Mouse (Mus musculus): ENCODE data around the gene Preb. TPM values are rescaled to one million over a fixed set of nuclear protein-coding genes. Genes with fewer than 3 reads are reported as not detected.

Gene Preb
- 226 TPM for polyA plus RNA-seq (2021)

GRCm38 (mm10) chr5:30959966-30960501 lies at the start of gene Preb:
TSS of gene Preb (minus strand) at chr5:30960361.
- in situ Hi-C loops (cut with MboI; ENCODE audit: low pct_unique_long_range_greater_than_20kb): no loop called here

GRCm38 (mm10) chr5:31004184-31004583 lies 44.0 kb upstream of the Preb start:
- DNase-seq (ENCODE audit: low read depth, low spot score): peak; percentile 44
- peak; percentile 96 for TF ChIP-seq CTCF (IDR thresholded peaks at IDR 0.05)
- peak; percentile 14 for ATAC-seq
- ChIA-PET POLR2A (interaction anchor here (0.5 to 1.0 kb wide), 3 partner anchors 23 to 115 kb away, joined by 3 to 5 read pairs (median 5); partner anchors contain the start of genes Atraid and Slc5a6), CTCF (interaction anchor here (0.7 to 3.5 kb wide), 25 partner anchors 8 to 86 kb away, joined by 3 to 26 read pairs (median 5); partner anchors contain the start of genes Atraid, Cgref1, Khk and Slc5a6)
- in situ Hi-C loops (cut with MboI; ENCODE audit: low pct_unique_long_range_greater_than_20kb): loop anchor here (5.0 to 10.0 kb wide), 3 partner anchors 72 to 299 kb away; partner anchors contain the start of gene Mapre3
- no peaks in the 10 kb centered on the region for H3K27me3 ChIP-seq

More at GRCm38 (mm10) chr5:30959966-30960501, at the start of gene Preb:
- CTCF ChIA-PET: interaction anchor here (1.1 to 2.7 kb wide), 7 partner anchors 10 to 166 kb away, joined by 3 to 10 read pairs (median 6); partner anchors contain the start of gene Khk
- no peaks in the 10 kb centered on the region for H3K27me3 ChIP-seq
- TF ChIP-seq CTCF (IDR thresholded peaks at IDR 0.05): no peak
- peak; percentile 29 for ATAC-seq
- POLR2A ChIA-PET: interaction anchor here (1.0 to 2.9 kb wide), 10 partner anchors 11 to 88 kb away, joined by 3 to 28 read pairs (median 4); partner anchors contain the start of genes Atraid, Khk and Slc5a6
- peak; percentile 87 for DNase-seq (ENCODE audit: low read depth, low spot score)

- in situ Hi-C loops (cut with MboI; ENCODE audit: low pct_unique_long_range_greater_than_20kb): loop anchor here (5.0 to 10.0 kb wide), 3 partner anchors 69 to 297 kb away; partner anchors contain the start of gene Mapre3
- DNase-seq (ENCODE audit: low read depth, low spot score) (no peak), ATAC-seq (no peak)
- ChIA-PET CTCF (interaction anchor here (0.6 to 3.3 kb wide), 6 partner anchors 19 to 80 kb away, joined by 3 to 20 read pairs (median 4); partner anchors contain the start of gene Khk), POLR2A (interaction anchor here (0.6 to 2.3 kb wide), 3 partner anchors 42 to 89 kb away, joined by 3 to 7 read pairs (median 4); no protein-coding TSS in a partner anchor)
- peak; percentile 51 for TF ChIP-seq CTCF (IDR thresholded peaks at IDR 0.05)
- H3K27me3 ChIP-seq: no peaks in the 10 kb centered on the region
Measured at GRCm38 (mm10) chr5:31001560-31001959, 41.4 kb upstream of the Preb start.

GRCm38 (mm10) chr5:31000993-31001392 lies 40.8 kb upstream of the Preb start:
- no peak for DNase-seq (ENCODE audit: low read depth, low spot score)
- CTCF ChIA-PET: interaction anchor here (1.0 to 3.3 kb wide), 7 partner anchors 11 to 80 kb away, joined by 3 to 20 read pairs (median 4); partner anchors contain the start of gene Khk
- in situ Hi-C loops (cut with MboI; ENCODE audit: low pct_unique_long_range_greater_than_20kb): loop anchor here (5.0 to 10.0 kb wide), 3 partner anchors 69 to 296 kb away; partner anchors contain the start of gene Mapre3
- no peaks in the 10 kb centered on the region for H3K27me3 ChIP-seq
- no peak for ATAC-seq
- POLR2A ChIA-PET: interaction anchor here (0.6 to 2.3 kb wide), 6 partner anchors 13 to 88 kb away, joined by 3 to 7 read pairs (median 4); partner anchors contain the start of gene Preb
- no peak for TF ChIP-seq CTCF (IDR thresholded peaks at IDR 0.05)

GRCm38 (mm10) chr5:31000122-31000521 lies 40.0 kb upstream of the Preb start:
- ATAC-seq (peak; percentile 88), DNase-seq (ENCODE audit: low read depth, low spot score) (peak; percentile 93)
- POLR2A ChIA-PET: interaction anchor here (0.6 to 2.3 kb wide), 9 partner anchors 14 to 113 kb away, joined by 3 to 7 read pairs (median 3); partner anchors contain the start of gene Preb
- in situ Hi-C loops (cut with MboI; ENCODE audit: low pct_unique_long_range_greater_than_20kb): loop anchor here (5.0 to 10.0 kb wide), 3 partner anchors 68 to 295 kb away; partner anchors contain the start of gene Mapre3
- CTCF ChIA-PET: interaction anchor here (0.9 to 3.3 kb wide), 12 partner anchors 10 to 85 kb away, joined by 3 to 20 read pairs (median 4); no protein-coding TSS in a partner anchor
- no peak for TF ChIP-seq CTCF (IDR thresholded peaks at IDR 0.05)
- H3K27me3 ChIP-seq: no peaks in the 10 kb centered on the region

- ATAC-seq (no peak), DNase-seq (ENCODE audit: low read depth, low spot score) (no peak)
- POLR2A ChIA-PET: interaction anchor here (0.6 to 2.3 kb wide), 9 partner anchors 10 to 112 kb away, joined by 3 to 7 read pairs (median 4); no protein-coding TSS in a partner anchor
- in situ Hi-C loops (cut with MboI; ENCODE audit: low pct_unique_long_range_greater_than_20kb): no loop called here
- TF ChIP-seq CTCF (IDR thresholded peaks at IDR 0.05): no peak
- no peaks in the 10 kb centered on the region for H3K27me3 ChIP-seq
- CTCF ChIA-PET: interaction anchor here (1.0 to 3.3 kb wide), 9 partner anchors 17 to 84 kb away, joined by 3 to 20 read pairs (median 5); partner anchors contain the start of gene Khk
Measured at GRCm38 (mm10) chr5:30999324-30999723, 39.2 kb upstream of the Preb start.

GRCm38 (mm10) chr5:30998306-30998705 lies 38.1 kb upstream of the Preb start:
- TF ChIP-seq CTCF (IDR thresholded peaks at IDR 0.05): peak; percentile 81
- in situ Hi-C loops (cut with MboI; ENCODE audit: low pct_unique_long_range_greater_than_20kb): no loop called here
- ChIA-PET CTCF (interaction anchor here (0.7 to 1.8 kb wide), 12 partner anchors 16 to 81 kb away, joined by 3 to 11 read pairs (median 4); partner anchors contain the start of genes Cgref1 and Khk), POLR2A (interaction anchor here (1.1 kb wide), 1 partner anchor 39 kb away, joined by 9 read pairs; no protein-coding TSS in a partner anchor)
- no peak for DNase-seq (ENCODE audit: low read depth, low spot score)
- no peaks in the 10 kb centered on the region for H3K27me3 ChIP-seq
- no peak for ATAC-seq

- TF ChIP-seq CTCF (IDR thresholded peaks at IDR 0.05): no peak
Measured at GRCm38 (mm10) chr5:30994910-30995635, 34.9 kb upstream of the Preb start.

GRCm38 (mm10) chr5:30994074-30994473 lies 33.9 kb upstream of the Preb start:
- ChIA-PET CTCF (interaction anchor here (1.2 to 6.6 kb wide), 5 partner anchors 9 to 60 kb away, joined by 5 to 35 read pairs (median 5); no protein-coding TSS in a partner anchor), POLR2A (interaction anchor here (1.5 kb wide), 1 partner anchor 12 kb away, joined by 3 read pairs; no protein-coding TSS in a partner anchor)
- H3K27me3 ChIP-seq: no peaks in the 10 kb centered on the region
- ATAC-seq (no peak), DNase-seq (ENCODE audit: low read depth, low spot score) (no peak)
- no peak for TF ChIP-seq CTCF (IDR thresholded peaks at IDR 0.05)
- in situ Hi-C loops (cut with MboI; ENCODE audit: low pct_unique_long_range_greater_than_20kb): no loop called here

More at GRCm38 (mm10) chr5:30994910-30995635, 34.9 kb upstream of the Preb start:
- no peaks in the 10 kb centered on the region for H3K27me3 ChIP-seq
- POLR2A ChIA-PET: interaction anchor here (1.5 kb wide), 1 partner anchor 13 kb away, joined by 3 read pairs; no protein-coding TSS in a partner anchor
- ATAC-seq (no peak), DNase-seq (ENCODE audit: low read depth, low spot score) (no peak)
- in situ Hi-C loops (cut with MboI; ENCODE audit: low pct_unique_long_range_greater_than_20kb): no loop called here
- CTCF ChIA-PET: interaction anchor here (0.6 to 6.6 kb wide), 5 partner anchors 9 to 69 kb away, joined by 3 to 35 read pairs (median 5); no protein-coding TSS in a partner anchor
